9 mouse cellular contexts compared by ENCODE assay signal in genomic region chr9:89678974-89679373, GRCm38 (mm10). TPM values are rescaled to one million over a fixed set of nuclear protein-coding genes. Genes with fewer than 3 reads are reported as not detected.
DNase-seq lines count a peak whose midpoint lies in the region; ATAC-seq and TF ChIP-seq lines count a peak whose summit lies in the region.
"Had no signal": no experiment of that assay in that cellular context is flagged by ENCODE, and none has a peak within 500 bp of the region (broad histone marks: within the 10 kb centered on the region; RNA-seq: fewer than 3 reads in every experiment).

No protein-coding gene starts in this region.

- H3K9ac ChIP-seq in heart, adult 2 months (ENCODE audit: low read depth, low read length) = no peak overlapping the region
- H3K9ac ChIP-seq in ES-E14 (ENCODE audit: insufficient read depth, low read depth, low read length, poor library complexity, severe bottlenecking) = no peak overlapping the region
- H3K9ac ChIP-seq in forebrain, embryonic 14.5 days (ENCODE audit: low read length) = no peak overlapping the region
- H3K9ac ChIP-seq in liver, embryonic 11.5 days (ENCODE audit: low read depth, low read length) = no peak overlapping the region
- H3K9ac ChIP-seq in heart, embryonic 11.5 days (ENCODE audit: low read depth, low read length) = no peak overlapping the region

- peak; percentile 64; the same call in 1 of the 2 replicates for ATAC-seq in forebrain, embryonic 14.5 days
- no peak for ATAC-seq in liver, embryonic 11.5 days (replicated peaks; ENCODE audit: low FRiP score)
- ATAC-seq in heart, embryonic 11.5 days (replicated peaks; ENCODE audit: insufficient number of reproducible peaks, low FRiP score, low TSS enrichment) = no peak

- H3K79me2 ChIP-seq in heart, adult 2 months (replicated peaks; ENCODE audit: control insufficient read depth, insufficient read depth, low read length) = no peaks in the 10 kb centered on the region

- H3K9me3 ChIP-seq in ES-E14 (ENCODE audit: control insufficient read depth, insufficient read depth, low read depth, low read length) = no peaks in the 10 kb centered on the region
- no peaks in the 10 kb centered on the region for H3K9me3 ChIP-seq in forebrain, embryonic 14.5 days (replicated peaks; ENCODE audit: control insufficient read depth, low read length)
- H3K9me3 ChIP-seq in liver, embryonic 11.5 days (ENCODE audit: control insufficient read depth, low read length) = no peaks in the 10 kb centered on the region
- H3K9me3 ChIP-seq in heart, embryonic 11.5 days (replicated peaks; ENCODE audit: control insufficient read depth, low read length) = no peaks in the 10 kb centered on the region

- in situ Hi-C loops in ES-E14 (cut with MboI; ENCODE audit: low sequenced_read_pairs in 2 of 2, unreplicated experiment in 2 of 2) = loop anchor here (25.0 kb wide), 1 partner anchor 442 kb away; no protein-coding TSS in a partner anchor

- no peaks in the 10 kb centered on the region for H3K36me3 ChIP-seq in heart, adult 2 months (ENCODE audit: control insufficient read depth, insufficient read depth, low read length)
- H3K36me3 ChIP-seq in ES-E14 (ENCODE audit: control insufficient read depth, insufficient read depth, low read length, poor library complexity, severe bottlenecking) = no peaks in the 10 kb centered on the region
- H3K36me3 ChIP-seq in forebrain, embryonic 14.5 days (ENCODE audit: control insufficient read depth, insufficient read depth, low read length) = no peaks in the 10 kb centered on the region
- H3K36me3 ChIP-seq in liver, embryonic 11.5 days (ENCODE audit: control insufficient read depth, insufficient read depth, low read length) = no peaks in the 10 kb centered on the region
- no peaks in the 10 kb centered on the region for H3K36me3 ChIP-seq in heart, embryonic 11.5 days (ENCODE audit: control insufficient read depth, insufficient read depth, low read length)

- TF ChIP-seq CTCF in heart, adult 2 months (IDR thresholded peaks at IDR 0.05) = peak; percentile 68

- TF ChIP-seq POLR2A in heart, adult 2 months (IDR thresholded peaks at IDR 0.05; ENCODE audit: insufficient read depth, low read depth, low read length) = no peak

- TF ChIP-seq EP300 in heart, adult 2 months (IDR thresholded peaks at IDR 0.05; ENCODE audit: insufficient read depth, low read depth, low read length) = no peak

- intact Hi-C loops in heart, adult 2 months (cut with DNase I) = loop anchor here (10.0 kb wide), 1 partner anchor 454 kb away; no protein-coding TSS in a partner anchor

- no peak for DNase-seq in heart, adult 2 months
- no peak for DNase-seq in heart, adult 8-10 months (ENCODE audit: low spot score)
- no peak for DNase-seq in ES-E14 (ENCODE audit: low read depth, low spot score)
- DNase-seq in forebrain, embryonic 14.5 days (ENCODE audit: low spot score) = peak; percentile 34
- peak; percentile 35 for DNase-seq in lung, postnatal 36 days
- no peak for DNase-seq in right cerebral cortex, postnatal 14 days
- DNase-seq in liver, embryonic 11.5 days (ENCODE audit: low spot score) = no peak

- no peak overlapping the region for H3K4me3 ChIP-seq in heart, adult 2 months
- H3K4me3 ChIP-seq in ES-E14 (ENCODE audit: insufficient read depth in 1 of 2, low read depth in 1 of 2, low read length in 2 of 2, poor library complexity in 1 of 2, severe bottlenecking in 1 of 2) = no peak overlapping the region
- H3K4me3 ChIP-seq in forebrain, embryonic 14.5 days (ENCODE audit: low read depth, low read length) = no peak overlapping the region
- H3K4me3 ChIP-seq in liver, embryonic 11.5 days (ENCODE audit: low read depth, low read length) = no peak overlapping the region
- no peak overlapping the region for H3K4me3 ChIP-seq in heart, embryonic 11.5 days (ENCODE audit: low read depth, low read length)

- peaks cover 2% of the 10 kb centered on the region; the same call in 1 of the 2 replicates for H3K27me3 ChIP-seq in heart, adult 2 months (ENCODE audit: control insufficient read depth, insufficient read depth, low read length)
- H3K27me3 ChIP-seq in forebrain, embryonic 14.5 days (replicated peaks; ENCODE audit: control insufficient read depth, insufficient read depth, low read length) = no peaks in the 10 kb centered on the region
- no peaks in the 10 kb centered on the region for H3K27me3 ChIP-seq in liver, embryonic 11.5 days (replicated peaks; ENCODE audit: control insufficient read depth, insufficient read depth, low read length)
- H3K27me3 ChIP-seq in heart, embryonic 11.5 days (ENCODE audit: control insufficient read depth, insufficient read depth, low read length) = no peaks in the 10 kb centered on the region

- no peaks in the 10 kb centered on the region for H3K4me1 ChIP-seq in heart, adult 2 months (ENCODE audit: control insufficient read depth, insufficient read depth, low read length)
- no peaks in the 10 kb centered on the region for H3K4me1 ChIP-seq in ES-E14 (ENCODE audit: control insufficient read depth in 2 of 2, insufficient read depth in 2 of 2, low read length in 2 of 2, poor library complexity in 1 of 2)
- H3K4me1 ChIP-seq in forebrain, embryonic 14.5 days (ENCODE audit: control insufficient read depth, insufficient read depth, low read length) = no peaks in the 10 kb centered on the region
- H3K4me1 ChIP-seq in liver, embryonic 11.5 days (replicated peaks; ENCODE audit: control insufficient read depth, insufficient read depth, low read length) = no peaks in the 10 kb centered on the region
- no peaks in the 10 kb centered on the region for H3K4me1 ChIP-seq in heart, embryonic 11.5 days (ENCODE audit: control insufficient read depth, insufficient read depth, low read length)

- H3K27ac ChIP-seq in heart, adult 2 months = no peak overlapping the region
- no peak overlapping the region for H3K27ac ChIP-seq in ES-E14 (ENCODE audit: insufficient read depth, low read depth, low read length, poor library complexity, severe bottlenecking)
- no peak overlapping the region for H3K27ac ChIP-seq in forebrain, embryonic 14.5 days (ENCODE audit: low read depth, low read length)
- no peak overlapping the region for H3K27ac ChIP-seq in liver, embryonic 11.5 days (ENCODE audit: low read depth, low read length)
- no peak overlapping the region for H3K27ac ChIP-seq in heart, embryonic 11.5 days (ENCODE audit: low read depth, low read length)

- H3K4me2 ChIP-seq in forebrain, embryonic 14.5 days (ENCODE audit: low read length) = no peak overlapping the region
- H3K4me2 ChIP-seq in liver, embryonic 11.5 days = no peak overlapping the region
- no peak overlapping the region for H3K4me2 ChIP-seq in heart, embryonic 11.5 days

- WGBS in heart, adult 2 months = 52% methylated on average over 1 of the region's 1 CpGs
- WGBS in forebrain, embryonic 14.5 days = 49% methylated on average over 1 of the region's 1 CpGs
- WGBS in liver, embryonic 11.5 days = 59% methylated on average over 1 of the region's 1 CpGs
- 45% methylated on average over 1 of the region's 1 CpGs for WGBS in heart, embryonic 11.5 days (ENCODE audit: insufficient replicate concordance)

TF ChIP-seq in ES-E14, 5 proteins besides CTCF, POLR2A, EP300 and RAD21:
- TF ChIP-seq ZNF384 (IDR thresholded peaks at IDR 0.05; ENCODE audit: low read depth, low read length) = no peak
- no peak for TF ChIP-seq CHD2 (IDR thresholded peaks at IDR 0.05; ENCODE audit: low read depth, low read length)
- peak; percentile 68 for TF ChIP-seq ZC3H11A (IDR thresholded peaks at IDR 0.05; ENCODE audit: borderline replicate concordance, low read depth, low read length)

RNA-seq across cellular contexts. Expression of gene Tmed3, which starts 25.9 kb away (rescaled TPM):
- 10 to 100 TPM; 24.1 to 26.4 TPM for total RNA-seq in heart, adult 2 months (2021)
- polyA plus RNA-seq in heart, adult 2 months (2012; rRNA removed) = 40.5 and 51.6 TPM in 2 replicates
- 10 to 100 TPM; 21.9 to 30.3 (median 28.0) TPM for total RNA-seq in heart, adult 8-10 months (2022)
- 28.7 and 34.9 TPM in 2 replicates for total RNA-seq in ES-E14 (2012; rRNA removed)
- polyA plus RNA-seq in forebrain, embryonic 14.5 days (2014; fragmentation: Nextera tagmentation; extraction: Ambion mirVana) = 54.7 and 57.8 TPM in 2 replicates
- 62.9 and 63.7 TPM in 2 replicates for polyA plus RNA-seq in liver, embryonic 11.5 days (2014; fragmentation: Nextera tagmentation; extraction: Ambion mirVana)
- 74.3 and 80.7 TPM in 2 replicates for polyA plus RNA-seq in heart, embryonic 11.5 days (2014; fragmentation: Nextera tagmentation; extraction: Ambion mirVana)

RNA-seq across cellular contexts. Expression of gene Minar1, which starts 56.0 kb away (rescaled TPM):
- not detected for total RNA-seq in heart, adult 2 months (2021)
- polyA plus RNA-seq in heart, adult 2 months (2012; rRNA removed) = 0.06 TPM in 1 of 2 replicates, not detected in the other
- under 1 TPM in 3 of 4 experiments, not detected in 1; 0.03 to 0.06 (median 0.05) TPM for total RNA-seq in heart, adult 8-10 months (2022)
- total RNA-seq in ES-E14 (2012; rRNA removed) = 0.09 and 0.21 TPM in 2 replicates
- polyA plus RNA-seq in forebrain, embryonic 14.5 days (2014; fragmentation: Nextera tagmentation; extraction: Ambion mirVana) = 0.39 and 0.56 TPM in 2 replicates
- polyA plus RNA-seq in liver, embryonic 11.5 days (2014; fragmentation: Nextera tagmentation; extraction: Ambion mirVana) = 0.05 and 0.09 TPM in 2 replicates
- 0.07 TPM in 2 replicates for polyA plus RNA-seq in heart, embryonic 11.5 days (2014; fragmentation: Nextera tagmentation; extraction: Ambion mirVana)
- polyA plus RNA-seq: heart, embryonic 14.5 days had no signal

RNA-seq across cellular contexts. Expression of gene Ankrd34c, which starts 59.3 kb away (rescaled TPM):
- total RNA-seq in heart, adult 2 months (2021) = not detected
- polyA plus RNA-seq in heart, adult 2 months (2012; rRNA removed) = not detected in 2 replicates
- not detected for total RNA-seq in heart, adult 8-10 months (2022)
- total RNA-seq in ES-E14 (2012; rRNA removed) = not detected in 2 replicates
- 0.03 and 0.28 TPM in 2 replicates for polyA plus RNA-seq in forebrain, embryonic 14.5 days (2014; fragmentation: Nextera tagmentation; extraction: Ambion mirVana)
- not detected in 2 replicates for polyA plus RNA-seq in liver, embryonic 11.5 days (2014; fragmentation: Nextera tagmentation; extraction: Ambion mirVana)
- polyA plus RNA-seq in heart, embryonic 11.5 days (2014; fragmentation: Nextera tagmentation; extraction: Ambion mirVana) = not detected in 2 replicates
- polyA plus RNA-seq: heart, embryonic 14.5 days had no signal

Comparison
In these comparisons a context has a peak if more than half of its experiments do, and no peak if none do; other contexts are left out.
1. DNase-seq: peak in forebrain, embryonic 14.5 days (single experiment) and lung, postnatal 36 days (single experiment); none in heart, adult 2 months (0 of 2), heart, adult 8-10 months (single experiment), ES-E14 (single experiment), right cerebral cortex, postnatal 14 days (single experiment) and liver, embryonic 11.5 days (single experiment).